Mouse (Mus musculus): ENCODE data around the gene Col10a1.

DNA sequence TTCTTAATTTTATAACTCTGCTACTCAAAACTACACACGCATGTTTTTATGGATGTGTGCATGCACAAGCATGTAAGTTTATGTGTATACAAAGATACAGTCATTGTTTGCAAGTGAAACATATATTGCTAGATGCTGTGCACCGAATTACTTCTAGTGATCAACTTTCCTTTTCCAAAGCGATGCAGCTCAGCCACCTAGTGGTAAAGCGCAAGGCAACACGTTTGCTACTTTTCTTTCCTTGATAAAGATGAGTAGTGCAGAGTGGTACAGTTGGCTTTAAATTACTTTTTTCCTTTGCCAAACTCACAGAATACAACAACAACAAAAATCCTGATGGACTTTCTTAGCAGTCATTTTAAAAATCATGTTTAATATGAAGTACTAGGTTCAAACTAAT lies 21.6 kb upstream of the Col10a1 start:
- TF ChIP-seq CTCF (IDR thresholded peaks at IDR 0.05; ENCODE audit: extremely low read depth, insufficient read depth, insufficient read length, insufficient replicate concordance): no peak
- no peak for TF ChIP-seq POLR2A (IDR thresholded peaks at IDR 0.05; ENCODE audit: low read depth, low read length)

Data from spleen, adult 2 months (tissue).